In genomic region chr6:120019697-120020096, GRCm38 (mm10) we compare ENCODE assay signal across 12 mouse cellular contexts.
"Had no signal": no experiment of that assay in that cellular context is flagged by ENCODE, and none has a peak within 500 bp of the region (broad histone marks: within the 10 kb centered on the region; RNA-seq: fewer than 3 reads in every experiment).

No protein-coding gene starts in this region.

- H3K4me3 ChIP-seq: limb, embryonic 13.5 days; midbrain, embryonic 10.5 days; neural tube, embryonic 13.5 days had no signal

- H3K36me3 ChIP-seq: limb, embryonic 13.5 days; midbrain, embryonic 10.5 days; neural tube, embryonic 13.5 days had no signal

- H3K4me2 ChIP-seq: limb, embryonic 13.5 days; neural tube, embryonic 13.5 days had no signal

- H3K27ac ChIP-seq: kidney, postnatal 0 days; limb, embryonic 13.5 days; midbrain, embryonic 10.5 days; neural tube, embryonic 13.5 days had no signal

- H3K9me3 ChIP-seq: limb, embryonic 13.5 days; midbrain, embryonic 10.5 days; neural tube, embryonic 13.5 days had no signal

- DNase-seq: kidney, adult 11 months; kidney, adult 9 months; kidney, postnatal 36 days; layer of hippocampus, adult 9-11 months; lung, adult 18-20 months; midbrain, embryonic 14.5 days; right cerebral cortex, postnatal 14 days; thymus, postnatal 36 days had no signal

- H3K9ac ChIP-seq: limb, embryonic 13.5 days; neural tube, embryonic 13.5 days had no signal

- H3K27me3 ChIP-seq: limb, embryonic 13.5 days; neural tube, embryonic 13.5 days had no signal

- H3K4me1 ChIP-seq: midbrain, embryonic 10.5 days had no signal
